Mouse (Mus musculus) kidney, postnatal 14 days (tissue): ENCODE data around the gene Cyth1.

Experiments used
- DNase-seq: peaks from one replicate; pipeline ENCODE4 v3.0.0; 2022; ENCODE audit warnings: mixed read lengths

Cyth1 gene

GRCm38 (mm10) chr11:118253447-118254158 lies 5.2 kb upstream of the Cyth1 start:
- no peak for DNase-seq

- no peak for DNase-seq
Observed at GRCm38 (mm10) chr11:118249012-118249383, 606 bp upstream of the Cyth1 start.

GRCm38 (mm10) chr11:118247359-118248095 lies 865 bp downstream of the Cyth1 start:
- peak; percentile 84 for DNase-seq

GRCm38 (mm10) chr11:118246724-118247123 lies 1.7 kb downstream of the Cyth1 start:
- peak; percentile 34 for DNase-seq

- DNase-seq, result no peak
Observed at GRCm38 (mm10) chr11:118245130-118245529, 3.3 kb downstream of the Cyth1 start.

- no peak for DNase-seq
Observed at GRCm38 (mm10) chr11:118243627-118244261, 4.6 kb downstream of the Cyth1 start.

- DNase-seq, result peak; percentile 38
Observed at GRCm38 (mm10) chr11:118242506-118242905, 5.9 kb downstream of the Cyth1 start.

- no peak for DNase-seq
Observed at GRCm38 (mm10) chr11:118240388-118240787, 8.0 kb downstream of the Cyth1 start.

- DNase-seq, result no peak
Observed at GRCm38 (mm10) chr11:118239281-118240198, 8.9 kb downstream of the Cyth1 start.

GRCm38 (mm10) chr11:118236520-118237190 lies 11.7 kb downstream of the Cyth1 start:
- peak; percentile 48 for DNase-seq

GRCm38 (mm10) chr11:118234929-118235328 lies 13.5 kb downstream of the Cyth1 start:
- no peak for DNase-seq

- peak; percentile 55 for DNase-seq
Observed at GRCm38 (mm10) chr11:118234500-118234899, 13.9 kb downstream of the Cyth1 start.

GRCm38 (mm10) chr11:118233924-118234323 lies 14.5 kb downstream of the Cyth1 start:
- no peak for DNase-seq

GRCm38 (mm10) chr11:118232314-118232831 lies 16.0 kb downstream of the Cyth1 start:
- peak; percentile 53 for DNase-seq

- no peak for DNase-seq
Observed at GRCm38 (mm10) chr11:118229941-118230340, 18.5 kb downstream of the Cyth1 start.

- no peak for DNase-seq
Observed at GRCm38 (mm10) chr11:118227650-118228049, 20.7 kb downstream of the Cyth1 start.

- DNase-seq, result no peak
Observed at GRCm38 (mm10) chr11:118226850-118227249, 21.5 kb downstream of the Cyth1 start.

- no peak for DNase-seq
Observed at GRCm38 (mm10) chr11:118225862-118226261, 22.5 kb downstream of the Cyth1 start.

- no peak for DNase-seq
Observed at GRCm38 (mm10) chr11:118225056-118225836, 23.1 kb downstream of the Cyth1 start.

- DNase-seq, result no peak
Observed at GRCm38 (mm10) chr11:118223416-118224067, 24.9 kb downstream of the Cyth1 start.
